Mouse (Mus musculus) layer of hippocampus, adult 8-10 months (tissue): ENCODE results near the gene Ncoa6. TPM values are rescaled to one million over a fixed set of nuclear protein-coding genes. Genes with fewer than 3 reads are reported as not detected.

Experiments
- DNase-seq, 2 experiments: peaks; one replicate each; pipeline ENCODE4 v3.0.0; 2022; ENCODE audit warnings: low spot score in 2 of 2
- microRNA-seq, 2 experiments: library from miRNA; unstranded; fragments of <30 nt; microRNA quantifications; one replicate each; pipeline ENCODE4 v1.2.0; 2022
- total RNA-seq, 4 experiments: library from RNA; stranded (reverse); gene quantifications; 2 replicates each; pipeline ENCODE4 v1.2.4; 2022

The Ncoa6 gene
- total RNA-seq, 4 experiments from 2014 or later = 58.1 to 63.8 (median 62.3) TPM

GRCm38 (mm10) chr2:155369333-155369883 is 104.3 kb downstream of the Ncoa6 start:
- no peak for DNase-seq

GRCm38 (mm10) chr2:155367635-155368284 is 105.9 kb downstream of the Ncoa6 start:
- DNase-seq = no peak

GRCm38 (mm10) chr2:155357686-155358399 is 115.9 kb downstream of the Ncoa6 start:
- DNase-seq = no peak

- DNase-seq = peak; percentile 93 to 97
Measured at GRCm38 (mm10) chr2:155356971-155357591, 116.6 kb downstream of the Ncoa6 start, which contains the start of gene Pigu. Gene Pigu (minus strand): TSS chr2:155357430.

GRCm38 (mm10) chr2:155354402-155354801 is 119.3 kb downstream of the Ncoa6 start:
- no peak for DNase-seq

- no peak for DNase-seq
Measured at GRCm38 (mm10) chr2:155346670-155347069, 127.0 kb downstream of the Ncoa6 start.

Small RNA genes within 50 kb of the gene (microRNA-seq; reads per million reads assigned to microRNA genes)
- 0 reads per million in 2 experiments for gene Mir695

Other genes starting within 250 kb of the Ncoa6 start
- 100 to 1,000 TPM; 215 to 277 (median 238) TPM for gene Dynlrb1, start 237.4 kb downstream of the Ncoa6 start, total RNA-seq
- 100 to 1,000 TPM; 208 to 237 (median 223) TPM for gene Map1lc3a, start 197.6 kb downstream of the Ncoa6 start, total RNA-seq
- gene Pigu, start 116.5 kb downstream of the Ncoa6 start, total RNA-seq = 10 to 100 TPM; 27.7 to 32.6 (median 30.2) TPM
- gene Trp53inp2, start 92.8 kb downstream of the Ncoa6 start, total RNA-seq = 100 to 1,000 TPM; 108 to 119 (median 111) TPM
- 10 to 100 TPM; 61.2 to 72.6 (median 61.8) TPM for gene Acss2, start 44.1 kb upstream of the Ncoa6 start, total RNA-seq
- 100 to 1,000 TPM; 112 to 119 (median 115) TPM for gene Ggt7, start 44.3 kb upstream of the Ncoa6 start, total RNA-seq
- gene Gss, start 118.9 kb upstream of the Ncoa6 start, total RNA-seq = 10 to 100 TPM; 21.4 to 26.8 (median 22.2) TPM
- gene Myh7b, start 137.3 kb upstream of the Ncoa6 start, total RNA-seq = 1 to 10 TPM; 2.6 to 6.0 (median 4.5) TPM
- 100 to 1,000 TPM; 158 to 175 (median 167) TPM for gene Trpc4ap, start 218.5 kb upstream of the Ncoa6 start, total RNA-seq